Mouse (Mus musculus) ES-Bruce4 (cell line): ENCODE measurements around the gene Bag3. TPM values are rescaled to one million over a fixed set of nuclear protein-coding genes. Genes with fewer than 3 reads are reported as not detected.

ENCODE experiments used
- H3K27ac ChIP-seq: 2 replicates; pipeline ENCODE4 v1.5.1; 2012; ENCODE audit warnings: low read length, inconsistent platforms; ENCODE audit not compliant: insufficient read depth
- H3K27me3 ChIP-seq: 2 replicates; pipeline ENCODE4 v1.6.1; 2012; ENCODE audit warnings: mild to moderate bottlenecking, low read length, inconsistent platforms; ENCODE audit not compliant: control insufficient read depth, poor library complexity, insufficient read depth, severe bottlenecking
- H3K36me3 ChIP-seq: 2 replicates; pipeline ENCODE4 v1.6.1; 2012; ENCODE audit warnings: inconsistent platforms, mild to moderate bottlenecking, low read length, moderate library complexity; ENCODE audit not compliant: control insufficient read depth, poor library complexity, insufficient read depth, severe bottlenecking
- H3K4me1 ChIP-seq: one replicate; pipeline ENCODE4 v1.8.1; 2011; ENCODE audit warnings: low read length; ENCODE audit not compliant: control insufficient read depth, insufficient read depth
- H3K4me3 ChIP-seq: 2 replicates; pipeline ENCODE4 v1.5.1; 2011; ENCODE audit warnings: low read depth, mild to moderate bottlenecking, low read length
- H3K9ac ChIP-seq: 2 replicates; pipeline ENCODE4 v1.6.1; 2012; ENCODE audit warnings: low read depth, mild to moderate bottlenecking, inconsistent platforms; ENCODE audit not compliant: poor library complexity, severe bottlenecking
- H3K9me3 ChIP-seq: replicated peaks from 2 replicates; pipeline ENCODE4 v1.6.1; 2012; ENCODE audit warnings: mild to moderate bottlenecking, low read length, inconsistent platforms; ENCODE audit not compliant: control insufficient read depth, poor library complexity, insufficient read depth, severe bottlenecking
- CTCF ChIP-seq: IDR thresholded peaks from one replicate; pipeline ENCODE4 v1.8.1; 2011; ENCODE audit warnings: low read depth, low read length
- EP300 ChIP-seq: IDR thresholded peaks from 2 replicates; pipeline ENCODE4 v1.6.1; 2011; ENCODE audit warnings: low read depth, low read length; ENCODE audit not compliant: insufficient read depth
- POLR2A ChIP-seq: IDR thresholded peaks from one replicate; pipeline ENCODE4 v1.8.1; 2011; ENCODE audit warnings: low read length; ENCODE audit not compliant: insufficient read depth
- polyA plus RNA-seq: library from polyadenylated mRNA; stranded (reverse); fragments of >200 nt; gene quantifications from 2 replicates; pipeline ENCODE4 v1.2.4, GENCODE M21; 2011; ENCODE audit warnings: low read depth; ENCODE audit not compliant: missing spikeins, insufficient read depth, insufficient read length

Bag3 gene
- polyA plus RNA-seq, 1 experiment, result 28.4 TPM

- Histone ChIP-seq H3K27ac (no peak overlapping the region), H3K9ac (no peak overlapping the region), H3K36me3 (no peaks in the 10 kb centered on the region), H3K27me3 (no peaks in the 10 kb centered on the region), H3K4me1 (no peaks in the 10 kb centered on the region), H3K4me3 (no peak overlapping the region), H3K9me3 (no peaks in the 10 kb centered on the region)
- no peak for TF ChIP-seq POLR2A
- no peak for TF ChIP-seq EP300
- no peak for TF ChIP-seq CTCF
Measured at GRCm38 (mm10) chr7:128572030-128572429, 48.6 kb downstream of the Bag3 start.

DNA sequence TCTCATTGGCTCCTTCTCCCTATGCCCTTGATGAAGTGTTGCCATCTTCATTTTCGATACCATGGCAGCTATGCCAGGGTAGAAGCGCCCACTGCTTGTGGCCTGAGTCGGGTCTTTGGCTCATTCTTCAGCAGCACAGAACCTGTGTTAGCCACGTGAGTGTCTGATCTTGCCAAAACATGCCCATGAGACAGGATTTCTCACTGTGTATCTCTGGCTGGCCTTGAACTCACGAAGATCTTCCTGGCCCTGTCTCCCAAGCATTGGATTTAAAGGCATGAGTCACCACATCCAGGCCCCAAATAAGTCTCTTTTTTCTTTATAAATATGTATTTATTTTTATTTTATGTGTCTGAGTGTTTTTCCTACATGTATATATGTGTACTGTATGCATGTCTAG lies 51.8 kb downstream of the Bag3 start:
- H3K4me3 ChIP-seq, result no peak overlapping the region
- no peak for TF ChIP-seq EP300
- TF ChIP-seq CTCF, result no peak
- no peak for TF ChIP-seq POLR2A
- H3K4me1 ChIP-seq, result no peaks in the 10 kb centered on the region
- H3K9me3 ChIP-seq, result peaks cover 3% of the 10 kb centered on the region; the same call in 1 of the 2 replicates
- no peaks in the 10 kb centered on the region for H3K27me3 ChIP-seq
- H3K27ac ChIP-seq, result no peak overlapping the region
- no peaks in the 10 kb centered on the region for H3K36me3 ChIP-seq
- no peak overlapping the region for H3K9ac ChIP-seq

DNA sequence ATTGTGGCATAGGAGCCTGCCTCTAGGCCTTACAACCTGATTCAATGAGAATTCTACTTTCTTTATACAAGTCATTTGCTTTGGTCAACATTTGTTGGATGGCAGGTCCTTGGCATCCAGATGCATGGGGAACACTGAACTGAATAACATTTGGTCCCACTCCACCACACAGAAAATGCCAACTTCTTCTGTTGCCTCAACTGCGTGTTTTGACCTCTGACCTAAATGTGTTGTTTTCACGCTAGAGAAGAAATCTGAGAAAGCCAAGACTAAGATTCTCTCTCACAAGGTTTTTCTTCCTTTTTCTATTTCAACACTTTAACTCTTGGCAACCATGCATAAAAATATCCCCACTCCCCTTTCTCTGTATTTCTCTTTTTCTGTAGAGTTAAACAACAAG lies 52.4 kb downstream of the Bag3 start:
- no peak overlapping the region for H3K4me3 ChIP-seq
- H3K36me3 ChIP-seq, result no peaks in the 10 kb centered on the region
- no peak overlapping the region for H3K27ac ChIP-seq
- no peaks in the 10 kb centered on the region for H3K4me1 ChIP-seq
- TF ChIP-seq EP300, result no peak
- no peak for TF ChIP-seq CTCF
- TF ChIP-seq POLR2A, result no peak
- H3K9me3 ChIP-seq, result peaks cover 3% of the 10 kb centered on the region; the same call in 1 of the 2 replicates
- H3K27me3 ChIP-seq, result no peaks in the 10 kb centered on the region
- no peak overlapping the region for H3K9ac ChIP-seq

DNA sequence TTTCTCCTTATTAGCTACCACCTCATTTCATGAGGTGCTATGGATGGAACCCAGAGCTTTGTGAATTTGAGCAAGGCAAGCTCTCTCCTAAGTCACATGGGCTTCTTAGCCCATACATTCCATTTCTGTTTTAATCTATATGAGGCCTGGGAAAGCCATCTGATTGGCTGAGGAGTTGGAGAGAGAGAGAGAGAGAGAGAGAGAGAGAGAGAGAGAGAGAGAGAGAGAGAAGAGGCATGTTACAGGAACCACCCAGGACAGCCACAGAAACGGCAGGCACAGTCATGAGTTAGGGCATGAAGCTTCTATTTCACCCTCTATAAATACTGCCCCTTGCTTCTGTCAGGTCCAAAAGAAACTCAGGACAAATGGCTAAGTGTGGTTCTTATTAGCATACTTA lies 54.2 kb downstream of the Bag3 start:
- no peaks in the 10 kb centered on the region for H3K27me3 ChIP-seq
- H3K27ac ChIP-seq, result no peak overlapping the region
- H3K9ac ChIP-seq, result no peak overlapping the region
- peaks cover 8% of the 10 kb centered on the region for H3K4me1 ChIP-seq
- no peaks in the 10 kb centered on the region for H3K36me3 ChIP-seq
- no peak overlapping the region for H3K4me3 ChIP-seq
- peaks cover 3% of the 10 kb centered on the region; the same call in 1 of the 2 replicates for H3K9me3 ChIP-seq
- no peak for TF ChIP-seq EP300

GRCm38 (mm10) chr7:128578199-128578945 lies 55.0 kb downstream of the Bag3 start:
- H3K9ac ChIP-seq, result no peak overlapping the region

DNA sequence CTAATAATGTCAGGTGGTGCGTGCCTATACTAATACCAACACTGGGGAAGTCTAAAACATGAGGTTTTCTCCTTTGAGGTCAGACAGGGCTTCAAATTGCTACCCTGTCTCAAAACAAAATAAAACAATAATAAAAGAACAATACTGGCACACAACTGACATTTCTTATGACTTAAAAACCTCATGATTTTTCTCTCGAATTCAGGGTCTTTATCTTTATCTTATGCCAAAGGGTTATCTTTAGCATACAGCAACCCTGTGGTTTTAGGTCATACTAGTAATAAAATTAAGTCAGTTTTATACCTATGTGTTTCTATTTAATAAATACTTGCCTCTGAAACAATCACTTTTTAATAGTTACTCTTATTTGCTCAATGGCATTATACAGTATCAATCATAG lies 56.0 kb downstream of the Bag3 start:
- Histone ChIP-seq H3K9me3 (peaks cover 3% of the 10 kb centered on the region; the same call in 1 of the 2 replicates), H3K27me3 (no peaks in the 10 kb centered on the region), H3K4me1 (peaks cover 8% of the 10 kb centered on the region), H3K9ac (no peak overlapping the region), H3K27ac (no peak overlapping the region), H3K4me3 (no peak overlapping the region), H3K36me3 (no peaks in the 10 kb centered on the region)
- TF ChIP-seq EP300 (no peak), CTCF (no peak), POLR2A (no peak)

More at GRCm38 (mm10) chr7:128578199-128578945, 55.0 kb downstream of the Bag3 start:
- no peak for TF ChIP-seq EP300
- no peak for TF ChIP-seq CTCF
- TF ChIP-seq POLR2A, result no peak
- Histone ChIP-seq H3K27me3 (no peaks in the 10 kb centered on the region), H3K4me1 (peaks cover 8% of the 10 kb centered on the region), H3K27ac (no peak overlapping the region), H3K36me3 (no peaks in the 10 kb centered on the region), H3K4me3 (no peak overlapping the region), H3K9me3 (peaks cover 3% of the 10 kb centered on the region; the same call in 1 of the 2 replicates)
